Mouse (Mus musculus): ENCODE data around the gene Smyd4. TPM values are rescaled to one million over a fixed set of nuclear protein-coding genes. Genes with fewer than 3 reads are reported as not detected.

Gene Smyd4
- polyA plus RNA-seq, 1 experiment: 9.1 TPM

DNA sequence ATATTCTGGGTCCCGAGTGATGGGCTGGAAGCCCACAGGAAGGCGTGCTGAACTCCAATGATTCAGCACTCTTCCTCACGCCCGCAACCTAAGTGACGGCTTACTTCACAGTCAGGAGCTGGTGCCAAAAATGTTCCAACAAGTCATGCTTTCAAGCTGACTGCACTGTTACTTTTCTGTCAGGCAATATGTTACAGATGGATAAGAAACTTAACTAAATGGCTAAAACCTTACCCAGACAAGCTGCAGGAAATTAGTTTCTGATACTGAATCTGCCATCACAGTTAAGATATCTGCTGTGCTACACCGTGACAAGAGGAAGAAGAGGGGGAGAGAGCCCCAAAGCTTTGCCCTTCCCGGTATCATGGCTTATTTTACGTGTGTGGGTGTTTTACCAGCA lies 34.4 kb upstream of the Smyd4 start:
- DNase-seq: no peak
- Histone ChIP-seq H3K27ac (ENCODE audit: insufficient read depth, low read length) (no peak overlapping the region), H3K4me3 (replicated peaks; ENCODE audit: insufficient read depth, low read depth, low read length) (no peak overlapping the region), H3K4me1 (ENCODE audit: control insufficient read depth, insufficient read depth, low read length) (no peaks in the 10 kb centered on the region), H3K27me3 (ENCODE audit: control insufficient read depth, insufficient read depth, low read length) (no peaks in the 10 kb centered on the region)
- no peak for TF ChIP-seq CTCF (IDR thresholded peaks at IDR 0.05; ENCODE audit: borderline replicate concordance, insufficient read depth, low read depth, low read length)
- no peak for TF ChIP-seq POLR2A (IDR thresholded peaks at IDR 0.05; ENCODE audit: borderline replicate concordance, insufficient read depth, low read length)
- 86% methylated on average over 8 of the region's 8 CpGs for WGBS

DNA sequence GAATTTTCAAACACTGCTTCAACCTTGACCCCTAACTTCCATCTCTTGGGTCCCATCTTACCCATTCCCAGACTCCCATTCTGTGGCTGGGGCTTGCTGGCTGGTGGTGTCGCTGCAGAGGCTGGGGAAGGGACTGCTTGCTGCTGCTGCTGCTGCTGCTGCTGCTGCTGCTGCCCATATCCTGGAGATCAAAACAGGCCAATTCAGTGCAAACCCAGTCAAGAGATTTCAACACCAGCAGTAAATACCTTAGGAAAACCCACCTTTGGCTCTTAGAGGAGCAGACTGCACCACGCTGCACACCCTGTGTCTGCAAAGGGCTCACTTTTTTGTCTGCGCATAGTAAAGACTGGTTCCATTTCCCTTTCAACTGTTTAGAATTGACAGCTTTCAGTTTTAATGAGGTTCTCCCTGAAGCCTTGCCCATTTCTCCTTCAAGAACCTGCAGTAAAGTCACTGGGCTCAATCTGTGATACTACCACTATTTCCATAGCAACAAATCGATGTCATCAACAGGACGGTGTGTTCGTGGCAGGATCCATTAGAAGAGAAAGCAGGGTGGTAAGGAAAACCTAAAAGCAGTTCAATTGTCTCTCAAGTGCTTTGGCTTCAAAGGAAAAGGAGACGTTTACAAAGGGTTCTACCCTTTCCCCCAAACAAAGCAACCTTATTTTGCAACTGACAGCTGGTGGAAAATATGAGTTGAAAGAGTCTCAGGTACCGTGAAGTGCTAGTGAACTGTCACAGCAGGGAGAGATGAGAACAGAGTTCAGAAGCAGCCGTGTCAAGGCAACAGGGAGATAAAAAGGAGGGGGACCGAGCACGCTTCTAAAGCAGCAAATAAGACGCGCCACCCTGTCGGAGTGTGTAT lies 29.6 kb upstream of the Smyd4 start:
- H3K27me3 ChIP-seq (ENCODE audit: control insufficient read depth, insufficient read depth, low read length): no peaks in the 10 kb centered on the region
- H3K27ac ChIP-seq (ENCODE audit: insufficient read depth, low read length): no peak overlapping the region
- H3K4me3 ChIP-seq (replicated peaks; ENCODE audit: insufficient read depth, low read depth, low read length): no peak overlapping the region
- DNase-seq: no peak
- 61% methylated on average over 14 of the region's 14 CpGs for WGBS
- TF ChIP-seq CTCF (IDR thresholded peaks at IDR 0.05; ENCODE audit: borderline replicate concordance, insufficient read depth, low read depth, low read length) (no peak), POLR2A (IDR thresholded peaks at IDR 0.05; ENCODE audit: borderline replicate concordance, insufficient read depth, low read length) (no peak)
- no peaks in the 10 kb centered on the region for H3K4me1 ChIP-seq (ENCODE audit: control insufficient read depth, insufficient read depth, low read length)

DNA sequence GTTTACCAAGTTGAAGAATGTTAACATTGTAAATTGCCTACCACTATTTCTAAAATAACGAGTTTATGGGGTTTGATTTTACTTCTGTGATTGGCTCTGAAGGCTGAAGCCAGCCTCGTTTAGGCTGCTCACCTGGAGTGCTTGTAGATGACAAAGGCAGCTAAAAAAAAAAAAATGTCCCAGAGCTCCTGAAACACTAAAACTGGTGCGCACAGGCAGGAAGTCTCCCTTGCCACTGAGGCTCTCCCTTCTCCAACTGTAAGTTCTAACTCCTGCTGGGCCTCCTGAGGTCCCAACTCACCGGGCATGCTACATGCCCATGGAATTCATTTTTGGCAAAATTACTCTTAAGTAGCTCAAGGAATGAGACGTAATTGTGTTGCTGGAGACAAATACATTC lies 29.0 kb upstream of the Smyd4 start:
- no peak overlapping the region for H3K4me3 ChIP-seq (replicated peaks; ENCODE audit: insufficient read depth, low read depth, low read length)
- DNase-seq: no peak
- no peaks in the 10 kb centered on the region for H3K27me3 ChIP-seq (ENCODE audit: control insufficient read depth, insufficient read depth, low read length)
- H3K27ac ChIP-seq (ENCODE audit: insufficient read depth, low read length): no peak overlapping the region
- 69% methylated on average over 5 of the region's 5 CpGs for WGBS
- H3K4me1 ChIP-seq (ENCODE audit: control insufficient read depth, insufficient read depth, low read length): no peaks in the 10 kb centered on the region
- TF ChIP-seq POLR2A (IDR thresholded peaks at IDR 0.05; ENCODE audit: borderline replicate concordance, insufficient read depth, low read length) (no peak), CTCF (IDR thresholded peaks at IDR 0.05; ENCODE audit: borderline replicate concordance, insufficient read depth, low read depth, low read length) (no peak)

DNA sequence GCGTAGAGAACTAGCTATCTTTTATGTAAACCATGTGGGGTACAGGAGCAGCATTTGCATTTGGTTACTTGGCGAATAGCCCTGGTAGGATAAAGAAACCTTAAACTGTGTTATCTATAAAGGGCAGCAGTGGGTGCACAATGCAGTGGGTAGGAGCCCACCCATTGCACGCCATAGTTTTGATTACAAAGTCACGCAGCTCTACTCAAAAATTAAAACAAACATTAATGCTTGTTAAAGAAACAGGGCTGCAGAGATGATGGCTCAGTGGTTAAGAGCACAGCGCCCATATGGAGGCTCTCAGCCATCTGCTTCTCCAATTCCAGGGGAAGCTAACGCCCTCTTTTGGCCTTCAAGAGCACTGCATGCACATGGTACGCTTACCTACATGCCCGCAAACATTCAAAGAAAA lies 24.9 kb upstream of the Smyd4 start:
- TF ChIP-seq POLR2A (IDR thresholded peaks at IDR 0.05; ENCODE audit: borderline replicate concordance, insufficient read depth, low read length) (no peak), CTCF (IDR thresholded peaks at IDR 0.05; ENCODE audit: borderline replicate concordance, insufficient read depth, low read depth, low read length) (no peak)
- H3K27ac ChIP-seq (ENCODE audit: insufficient read depth, low read length): no peak overlapping the region
- no peak overlapping the region for H3K4me3 ChIP-seq (replicated peaks; ENCODE audit: insufficient read depth, low read depth, low read length)
- H3K4me1 ChIP-seq (ENCODE audit: control insufficient read depth, insufficient read depth, low read length): no peaks in the 10 kb centered on the region
- WGBS: 81% methylated on average over 8 of the region's 8 CpGs
- H3K27me3 ChIP-seq (ENCODE audit: control insufficient read depth, insufficient read depth, low read length): no peaks in the 10 kb centered on the region; the same call in 1 of the 2 replicates
- DNase-seq: no peak

DNA sequence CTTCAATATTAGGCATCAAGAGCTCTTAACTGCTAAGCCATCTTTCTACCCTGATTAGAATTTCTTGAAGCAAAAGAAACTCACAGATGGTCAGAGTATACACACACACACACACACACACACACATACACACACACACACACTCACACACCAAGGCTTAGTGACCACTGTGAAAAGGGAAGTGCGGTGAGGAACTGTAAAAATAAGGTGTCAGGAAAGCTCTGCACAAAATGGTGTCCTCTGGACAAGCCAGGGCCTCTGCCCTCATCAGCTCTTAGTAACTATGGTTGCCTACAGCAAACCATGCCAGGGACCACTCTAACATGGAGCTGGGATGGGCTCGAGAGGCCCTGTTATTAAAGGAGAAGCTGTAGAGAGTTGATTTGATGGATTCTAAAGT lies 23.8 kb upstream of the Smyd4 start:
- Histone ChIP-seq H3K4me1 (ENCODE audit: control insufficient read depth, insufficient read depth, low read length) (no peaks in the 10 kb centered on the region), H3K27me3 (ENCODE audit: control insufficient read depth, insufficient read depth, low read length) (no peaks in the 10 kb centered on the region; the same call in 1 of the 2 replicates), H3K27ac (ENCODE audit: insufficient read depth, low read length) (no peak overlapping the region), H3K4me3 (replicated peaks; ENCODE audit: insufficient read depth, low read depth, low read length) (no peak overlapping the region)
- DNase-seq: no peak
- 91% methylated on average over 2 of the region's 2 CpGs for WGBS
- no peak for TF ChIP-seq POLR2A (IDR thresholded peaks at IDR 0.05; ENCODE audit: borderline replicate concordance, insufficient read depth, low read length)
- TF ChIP-seq CTCF (IDR thresholded peaks at IDR 0.05; ENCODE audit: borderline replicate concordance, insufficient read depth, low read depth, low read length): no peak

DNA sequence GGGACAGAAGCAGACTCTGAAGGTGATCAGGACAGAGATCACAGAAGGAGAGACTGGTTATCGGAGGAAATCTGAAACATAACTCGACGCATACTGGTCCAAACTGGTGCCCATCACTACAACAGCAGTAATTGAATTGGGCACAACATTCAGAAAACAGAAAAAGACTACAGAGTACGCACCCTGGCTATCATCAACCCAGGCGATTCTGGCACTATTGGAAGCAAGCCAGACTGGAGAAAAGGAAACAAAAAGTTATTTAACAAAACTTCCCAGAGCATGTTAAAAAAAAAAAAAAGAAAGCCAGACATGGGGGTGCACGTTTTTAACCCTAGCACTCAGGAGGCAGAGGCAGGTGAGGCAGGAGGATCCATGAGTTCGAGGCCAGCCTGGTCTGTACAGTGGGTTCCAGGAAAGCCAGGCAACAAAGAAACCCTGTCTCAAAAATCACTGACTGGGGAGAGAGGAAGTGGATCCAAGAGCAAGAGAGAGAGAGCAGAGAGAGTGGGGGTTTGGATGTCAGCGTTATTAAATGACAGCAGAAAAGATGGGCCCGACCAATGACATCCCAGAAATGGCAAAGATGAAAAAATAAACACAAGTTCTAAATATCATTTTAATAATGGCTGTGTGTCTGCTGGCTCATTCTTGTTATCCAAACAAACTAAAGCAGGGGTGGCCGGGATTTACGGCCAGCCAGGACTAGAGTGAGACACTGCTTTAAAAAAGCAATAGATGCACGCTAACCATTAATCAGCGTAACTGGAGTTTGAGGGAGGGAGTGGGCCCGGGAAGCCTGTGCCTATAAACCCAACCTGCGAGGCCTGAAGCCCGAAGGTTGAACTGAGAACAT lies 22.9 kb upstream of the Smyd4 start:
- H3K4me3 ChIP-seq (replicated peaks; ENCODE audit: insufficient read depth, low read depth, low read length): no peak overlapping the region
- no peak for DNase-seq
- H3K4me1 ChIP-seq (ENCODE audit: control insufficient read depth, insufficient read depth, low read length): no peaks in the 10 kb centered on the region
- H3K27me3 ChIP-seq (ENCODE audit: control insufficient read depth, insufficient read depth, low read length): no peaks in the 10 kb centered on the region; the same call in 1 of the 2 replicates
- no peak for TF ChIP-seq CTCF (IDR thresholded peaks at IDR 0.05; ENCODE audit: borderline replicate concordance, insufficient read depth, low read depth, low read length)
- no peak for TF ChIP-seq POLR2A (IDR thresholded peaks at IDR 0.05; ENCODE audit: borderline replicate concordance, insufficient read depth, low read length)
- 72% methylated on average over 16 of the region's 16 CpGs for whole genome bisulfite sequencing
- H3K27ac ChIP-seq (ENCODE audit: insufficient read depth, low read length): no peak overlapping the region

DNA sequence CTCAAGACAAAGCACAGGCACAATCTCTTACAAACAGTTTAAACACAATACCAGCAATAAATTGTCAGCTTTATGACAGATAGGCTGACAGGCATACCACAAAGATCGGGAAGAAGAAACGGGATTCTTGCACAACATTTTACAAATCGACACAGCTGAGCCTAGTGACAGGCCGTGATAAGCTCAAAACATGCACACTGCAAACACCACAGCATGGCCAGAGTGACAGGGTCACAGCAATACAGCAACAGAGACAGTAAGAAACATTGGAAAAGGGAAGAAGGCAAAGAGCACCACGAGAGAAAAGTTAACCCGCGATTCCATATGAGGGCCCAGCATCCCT lies 22.3 kb upstream of the Smyd4 start:
- Histone ChIP-seq H3K4me1 (ENCODE audit: control insufficient read depth, insufficient read depth, low read length) (no peaks in the 10 kb centered on the region), H3K4me3 (replicated peaks; ENCODE audit: insufficient read depth, low read depth, low read length) (no peak overlapping the region), H3K27me3 (ENCODE audit: control insufficient read depth, insufficient read depth, low read length) (no peaks in the 10 kb centered on the region; the same call in 1 of the 2 replicates), H3K27ac (ENCODE audit: insufficient read depth, low read length) (no peak overlapping the region)
- TF ChIP-seq CTCF (IDR thresholded peaks at IDR 0.05; ENCODE audit: borderline replicate concordance, insufficient read depth, low read depth, low read length) (no peak), POLR2A (IDR thresholded peaks at IDR 0.05; ENCODE audit: borderline replicate concordance, insufficient read depth, low read length) (no peak)
- DNase-seq: no peak
- 86% methylated on average over 7 of the region's 7 CpGs for WGBS
